Mouse (Mus musculus): Measurements from ENCODE around the gene Olfr1341.

GRCm38 (mm10) chr4:118708086-118708485, 4.8 kb downstream of the Olfr1341 start:
- TF ChIP-seq CTCF (IDR thresholded peaks at IDR 0.05; ENCODE audit: borderline replicate concordance, insufficient read depth, low read length) (no peak), POLR2A (IDR thresholded peaks at IDR 0.05; ENCODE audit: low read depth, low read length) (no peak)
